Mouse (Mus musculus) adrenal gland, postnatal 25 days (tissue): ENCODE results near the gene Pawr. TPM values are rescaled to one million over a fixed set of nuclear protein-coding genes. Genes with fewer than 3 reads are reported as not detected.
"Not testable (repeated sequence)": the region's sequence is repeated elsewhere in the genome, so short reads cannot be mapped to it uniquely, and the experiment has no call there.

Experiments used
- DNase-seq: peaks from one replicate; pipeline ENCODE4 v3.0.0; 2021; ENCODE audit warnings: mixed read lengths
- total RNA-seq: library from RNA; stranded (reverse); gene quantifications from 2 replicates; pipeline ENCODE4 v1.2.3, GENCODE M21; 2021

The Pawr gene
- total RNA-seq, 1 experiment from 2014 or later, result 12.3 TPM

- DNase-seq, result no peak
These were observed 17.5 kb upstream of the Pawr start for GRCm38 (mm10) chr10:108314396-108314795.

GRCm38 (mm10) chr10:108315236-108315635 is 16.7 kb upstream of the Pawr start:
- no peak for DNase-seq

GRCm38 (mm10) chr10:108328356-108328755 is 3.6 kb upstream of the Pawr start:
- no peak for DNase-seq

GRCm38 (mm10) chr10:108328983-108329382 is 2.9 kb upstream of the Pawr start:
- DNase-seq, result no peak

GRCm38 (mm10) chr10:108329771-108330170 is 2.1 kb upstream of the Pawr start:
- DNase-seq, result no peak

GRCm38 (mm10) chr10:108330964-108331363 is 957 bp upstream of the Pawr start:
- no peak for DNase-seq

- DNase-seq, result peak; percentile 59
These were observed 935 bp downstream of the Pawr start for GRCm38 (mm10) chr10:108332571-108333541.

- no peak for DNase-seq
These were observed 1.7 kb downstream of the Pawr start for GRCm38 (mm10) chr10:108333642-108334041.

GRCm38 (mm10) chr10:108334096-108334495 is 2.2 kb downstream of the Pawr start:
- DNase-seq, result no peak

- DNase-seq, result no peak
These were observed 3.9 kb downstream of the Pawr start for GRCm38 (mm10) chr10:108335736-108336292.

GRCm38 (mm10) chr10:108336581-108336980 is 4.7 kb downstream of the Pawr start:
- DNase-seq, result no peak

GRCm38 (mm10) chr10:108338055-108338961 is 6.4 kb downstream of the Pawr start:
- DNase-seq, result peak; percentile 38

GRCm38 (mm10) chr10:108339118-108339517 is 7.2 kb downstream of the Pawr start:
- DNase-seq, result no peak

GRCm38 (mm10) chr10:108339872-108340271 is 8.0 kb downstream of the Pawr start:
- no peak for DNase-seq

- no peak for DNase-seq
These were observed 11.8 kb downstream of the Pawr start for GRCm38 (mm10) chr10:108343734-108344133.

GRCm38 (mm10) chr10:108345123-108345522 is 13.2 kb downstream of the Pawr start:
- no peak for DNase-seq

GRCm38 (mm10) chr10:108346301-108346700 is 14.4 kb downstream of the Pawr start:
- not testable (repeated sequence) for DNase-seq

GRCm38 (mm10) chr10:108350125-108351070 is 18.5 kb downstream of the Pawr start:
- DNase-seq, result no peak

GRCm38 (mm10) chr10:108352944-108353343 is 21.0 kb downstream of the Pawr start:
- DNase-seq, result no peak

- DNase-seq, result no peak
These were observed 22.9 kb downstream of the Pawr start for GRCm38 (mm10) chr10:108354726-108355391.

GRCm38 (mm10) chr10:108355392-108355775 is 23.5 kb downstream of the Pawr start:
- no peak for DNase-seq
